Mouse (Mus musculus) c-Kit-positive CD71-positive TER-119-negative erythroid progenitor cells, embryonic 14.5 days (primary cell): ENCODE data around the gene Zp1.

Source experiments
- DNase-seq: peaks from one replicate; pipeline ENCODE4 v3.0.0-alpha.2; 2013; ENCODE audit warnings: low read depth

Gene Zp1

DNA sequence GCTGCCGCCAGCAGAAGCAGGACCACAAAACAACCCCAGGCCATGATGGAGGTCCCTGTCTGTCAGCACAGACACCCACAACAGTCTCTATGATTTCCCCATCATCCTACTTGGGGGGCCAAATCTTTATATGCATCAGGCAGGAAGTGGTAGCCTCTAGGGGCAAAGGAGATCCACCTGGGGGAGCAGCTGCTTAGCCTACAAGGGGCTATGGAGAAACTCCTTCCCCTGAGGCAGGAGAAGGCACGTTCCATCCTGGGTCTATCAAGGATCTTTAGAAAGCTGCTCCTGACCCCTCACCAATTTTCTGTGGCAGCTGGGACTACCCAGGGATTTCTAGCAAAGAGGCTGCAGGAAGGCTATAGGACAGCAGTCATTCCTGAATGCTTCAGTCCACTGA lies at the start of gene Zp1:
TSS of gene Zp1 (minus strand) at position 101 of the 400 bp plus-strand sequence.
- no peak for DNase-seq

DNA sequence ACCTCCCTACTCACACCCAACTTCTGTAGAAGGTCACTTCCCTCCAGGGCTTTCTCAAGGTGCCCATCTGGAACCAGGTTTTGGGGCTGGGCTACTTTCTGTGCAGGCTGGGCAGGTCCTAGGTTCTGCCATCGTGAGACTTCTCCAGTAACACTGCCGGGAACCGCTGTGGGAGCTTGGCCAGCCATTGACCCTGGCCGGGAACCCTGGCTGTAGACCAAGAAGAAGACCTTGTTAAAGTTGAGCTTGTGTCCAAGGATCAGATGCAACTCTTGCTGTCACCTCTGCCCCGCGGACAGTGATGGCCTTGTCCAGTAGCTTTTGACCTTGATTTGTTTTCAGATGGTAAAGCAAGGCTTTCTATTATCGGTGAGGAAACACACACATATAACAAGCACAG lies 48.1 kb upstream of the Zp1 start:
- DNase-seq, result no peak

DNA sequence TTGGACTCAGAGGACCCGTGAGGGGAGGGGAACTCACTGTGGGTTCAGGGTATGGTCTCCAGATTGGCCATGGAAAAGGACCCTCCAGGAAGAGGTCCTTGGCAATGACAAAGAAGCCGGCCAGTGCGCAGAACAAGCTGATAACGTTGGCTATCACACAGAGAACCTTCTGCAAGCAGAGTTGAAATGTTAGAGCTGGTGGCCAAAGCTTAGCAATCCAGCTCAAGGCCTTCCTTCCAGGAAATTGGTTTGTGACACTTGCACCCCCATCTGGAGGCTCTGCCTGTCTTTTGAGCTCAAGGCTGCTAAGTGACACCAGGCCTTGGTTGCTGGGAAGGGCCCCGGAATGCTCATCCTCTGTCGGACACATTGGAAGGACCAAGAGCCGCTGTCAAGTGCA lies 45.3 kb upstream of the Zp1 start:
- DNase-seq, result no peak

DNA sequence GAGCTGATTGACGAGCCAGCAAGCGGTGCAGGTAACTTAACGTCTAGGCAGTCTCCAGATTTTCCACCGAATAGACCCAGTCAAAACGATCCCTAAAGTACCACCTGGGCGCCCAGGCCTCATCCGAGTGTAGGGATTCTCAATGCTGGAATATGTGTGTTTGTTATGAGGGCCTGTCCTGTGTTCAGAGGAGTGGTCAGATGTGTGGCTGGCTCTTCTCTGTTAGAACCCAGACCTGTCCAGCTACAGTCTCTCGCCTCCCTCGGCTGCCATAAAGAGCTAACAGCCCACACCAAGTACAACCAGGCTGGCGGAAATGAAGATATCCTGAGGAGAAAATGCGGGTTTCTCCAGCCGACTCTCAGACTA lies 39.5 kb upstream of the Zp1 start:
- DNase-seq, result no peak

DNA sequence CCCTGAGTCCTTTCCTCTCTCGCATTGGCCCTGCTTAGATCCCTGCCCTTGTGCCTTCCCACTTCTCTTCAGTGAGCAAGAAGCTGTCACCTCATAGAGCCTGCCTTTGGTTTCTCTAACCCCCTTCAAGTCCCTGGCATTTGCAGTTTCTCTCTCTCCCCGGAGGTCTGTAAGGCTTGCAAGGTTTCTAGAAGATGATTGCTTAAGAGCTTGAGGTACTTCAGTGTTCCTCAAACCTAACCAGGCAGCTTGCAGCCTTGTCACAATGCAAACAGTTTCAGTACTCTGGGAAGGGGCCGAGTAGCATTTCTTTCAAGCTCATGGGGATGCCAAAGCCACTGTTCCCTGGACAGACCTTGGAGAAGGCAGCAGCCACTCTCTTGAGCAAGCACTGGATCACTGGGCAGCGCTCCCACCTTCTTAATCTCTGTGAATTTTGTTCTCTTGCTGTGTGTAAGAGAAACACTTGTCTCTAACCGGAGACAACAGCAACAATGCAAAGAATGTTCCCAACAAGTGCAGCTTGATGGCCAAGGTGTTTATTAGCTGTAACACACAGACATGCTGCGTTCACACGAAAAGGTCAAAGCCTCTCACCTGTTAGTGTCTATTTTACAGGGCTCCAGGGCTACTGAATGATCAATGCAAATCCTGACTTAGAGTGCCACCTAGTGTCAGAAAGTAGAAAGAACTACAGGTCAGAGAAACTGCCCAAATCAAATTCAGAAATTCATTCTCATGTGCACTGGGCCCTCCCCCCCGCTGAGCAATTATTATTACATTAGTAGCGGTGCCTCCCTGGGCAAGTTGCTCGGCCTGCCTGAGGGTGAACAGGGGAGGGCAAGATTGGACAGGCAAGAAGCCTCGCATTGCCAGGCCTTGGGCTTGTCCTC lies 38.9 kb upstream of the Zp1 start:
- no peak for DNase-seq

DNA sequence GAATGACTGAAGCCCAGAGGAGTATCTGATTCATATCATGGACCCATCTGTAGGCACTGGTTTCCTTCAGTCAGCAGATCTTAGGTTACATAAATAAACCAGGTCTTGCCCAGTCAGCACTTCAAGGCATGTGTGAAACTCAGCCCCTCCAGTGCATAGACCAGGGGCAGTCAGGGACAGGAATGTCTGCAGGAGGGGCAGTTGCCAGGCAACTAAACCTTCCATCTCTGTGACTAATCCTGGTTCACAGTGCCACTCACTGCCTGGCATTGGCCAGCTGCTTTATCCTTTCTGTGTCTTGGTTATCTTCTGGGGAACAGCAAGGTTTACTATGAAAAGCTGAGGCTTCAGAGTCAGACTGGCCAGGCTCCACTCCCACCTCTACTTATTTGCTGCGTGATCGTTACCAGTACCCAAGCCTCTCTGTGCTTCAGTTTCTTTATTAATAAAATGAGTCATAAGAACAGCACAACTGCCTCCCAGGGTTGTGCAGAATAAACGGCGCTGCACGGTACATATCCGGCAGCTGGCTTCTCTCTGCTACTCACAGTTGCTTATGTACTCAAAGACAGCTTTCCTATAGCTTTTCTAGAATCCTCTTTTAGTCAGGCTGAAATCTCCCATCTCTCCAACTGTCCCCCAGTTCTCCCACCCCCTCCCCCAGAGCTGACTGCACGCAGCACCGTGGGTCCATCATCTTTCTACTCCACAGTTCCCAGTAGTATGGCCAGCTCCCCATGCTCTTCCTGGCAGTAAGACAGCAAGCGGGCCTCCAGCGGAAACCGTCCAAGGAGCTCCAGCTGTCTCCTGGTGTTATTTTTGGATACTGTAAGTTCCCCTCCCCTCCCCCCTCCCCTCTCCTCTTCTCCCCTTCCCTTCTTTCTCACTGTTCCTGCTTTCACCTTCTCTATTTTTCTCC lies 31.8 kb upstream of the Zp1 start:
- DNase-seq, result no peak

DNA sequence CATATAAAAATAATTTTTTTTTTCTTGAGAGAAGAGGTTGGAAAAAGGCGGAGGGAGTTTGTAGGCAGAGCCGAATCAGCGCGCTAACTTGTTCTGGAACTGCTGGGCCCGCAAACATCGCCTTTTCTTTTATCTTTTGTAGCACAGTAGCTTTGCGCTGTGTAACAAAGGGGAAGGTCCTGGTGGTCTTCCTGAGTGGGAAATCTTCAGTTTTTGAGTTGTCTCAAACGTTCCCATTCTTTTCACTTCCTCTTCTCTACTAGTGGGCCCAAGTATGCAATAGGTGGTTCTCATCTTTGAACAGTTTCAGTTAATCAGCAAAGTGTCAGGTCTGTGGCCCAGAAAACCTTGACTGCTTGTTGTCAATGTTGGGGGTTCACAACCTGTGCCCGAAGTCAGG lies 29.1 kb upstream of the Zp1 start:
- no peak for DNase-seq

DNA sequence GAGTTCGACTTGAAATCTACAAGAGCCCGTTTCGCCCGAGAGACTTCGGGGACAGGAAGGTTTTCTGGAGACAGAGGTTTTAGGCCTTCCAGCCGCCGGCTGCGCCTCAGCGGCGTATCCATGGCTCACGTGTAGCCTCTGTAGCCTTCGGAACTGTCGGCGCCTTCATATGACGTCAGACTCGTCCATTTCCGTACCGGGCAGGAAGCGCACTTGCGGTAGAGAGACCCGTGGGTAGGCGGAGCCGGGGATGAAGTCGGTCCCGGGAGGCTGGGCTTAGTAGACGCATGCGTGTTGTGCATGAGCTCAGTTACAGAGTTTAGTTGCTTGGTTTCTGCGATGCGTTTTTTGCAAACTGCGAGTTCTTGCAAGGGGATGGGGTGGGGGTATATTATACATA lies 28.7 kb upstream of the Zp1 start, which contains the start of gene Ccdc86:
TSS of gene Ccdc86 (minus strand) at position 155 of the 400 bp plus-strand sequence.
- DNase-seq, result peak; percentile 99

DNA sequence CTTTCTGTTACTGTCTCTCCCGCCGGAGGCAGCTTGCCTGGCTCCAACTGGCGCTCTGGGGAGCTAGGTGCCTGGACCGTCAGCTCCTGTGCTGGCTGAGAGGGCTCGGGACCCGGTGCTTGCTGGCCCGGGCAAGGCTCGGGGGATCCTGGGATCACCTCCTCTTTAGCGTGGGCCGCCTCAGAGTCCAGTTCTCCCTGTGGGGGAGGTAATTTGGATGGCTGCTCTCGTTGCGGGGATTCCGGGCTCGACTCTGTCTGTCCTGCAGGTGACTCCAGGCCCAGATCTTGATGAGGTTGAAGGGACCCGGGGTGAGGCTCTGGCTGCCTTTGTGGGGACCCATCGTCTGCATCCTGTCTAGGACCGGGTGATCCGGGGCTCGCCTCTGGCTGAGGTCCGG lies 28.0 kb upstream of the Zp1 start:
- DNase-seq, result no peak

DNA sequence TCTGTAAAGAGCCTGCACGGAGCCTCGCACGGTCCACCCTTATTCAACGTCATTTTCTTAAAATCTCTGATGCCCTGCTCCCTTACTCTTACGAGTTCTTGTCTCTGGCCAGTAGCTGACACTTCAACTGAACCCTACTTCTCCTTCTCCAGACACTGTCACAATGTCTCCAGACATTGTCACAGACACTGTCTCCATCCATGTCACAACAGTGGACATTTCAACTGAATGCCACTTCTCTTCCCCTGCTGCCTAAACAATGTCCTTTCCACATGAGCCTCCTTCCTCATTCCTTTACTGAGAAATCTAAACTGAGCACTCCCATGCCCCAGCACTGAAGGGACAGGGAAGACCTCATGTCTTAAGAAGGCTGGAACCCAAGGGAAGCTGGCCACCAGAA lies 26.8 kb upstream of the Zp1 start:
- DNase-seq, result no peak

DNA sequence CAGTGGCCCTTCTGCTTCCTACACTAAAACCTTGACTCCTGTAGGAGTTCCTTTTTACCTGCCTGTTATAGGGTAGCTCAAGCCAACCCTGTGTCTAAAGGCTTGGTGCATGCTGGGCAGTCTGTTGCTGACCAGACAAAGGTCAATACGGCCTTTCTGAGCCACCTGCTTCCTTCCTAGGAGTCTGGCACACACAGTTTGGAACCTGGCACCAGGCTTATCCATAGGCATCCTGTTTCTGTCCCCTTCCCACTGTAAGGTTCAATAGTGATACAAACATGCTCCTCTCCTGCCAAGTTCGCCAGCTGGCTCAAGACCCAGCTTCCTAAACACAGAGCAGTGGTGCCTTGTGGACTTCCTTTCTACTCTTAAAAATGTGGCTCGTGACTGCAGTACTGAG lies 26.1 kb upstream of the Zp1 start:
- DNase-seq, result no peak

DNA sequence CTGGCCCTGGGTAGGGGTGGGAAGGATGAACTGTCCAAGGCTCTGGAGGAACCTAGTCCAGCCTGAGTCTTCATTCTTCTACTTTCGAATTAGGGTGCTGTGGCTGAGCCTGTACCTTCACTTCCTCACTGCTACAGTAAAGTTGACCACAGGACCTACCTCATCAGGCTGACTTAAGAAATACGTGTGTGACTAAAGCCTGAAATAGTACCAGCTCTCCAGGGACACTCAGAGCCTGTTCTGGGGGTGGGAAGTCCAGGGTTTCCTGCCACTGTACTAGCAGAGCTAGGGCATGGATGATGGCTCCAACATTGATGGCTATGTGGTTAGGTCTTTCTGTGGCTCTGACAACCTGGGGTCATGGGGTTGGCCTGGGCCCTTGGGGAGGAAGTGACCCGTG lies 23.5 kb upstream of the Zp1 start:
- DNase-seq, result no peak

DNA sequence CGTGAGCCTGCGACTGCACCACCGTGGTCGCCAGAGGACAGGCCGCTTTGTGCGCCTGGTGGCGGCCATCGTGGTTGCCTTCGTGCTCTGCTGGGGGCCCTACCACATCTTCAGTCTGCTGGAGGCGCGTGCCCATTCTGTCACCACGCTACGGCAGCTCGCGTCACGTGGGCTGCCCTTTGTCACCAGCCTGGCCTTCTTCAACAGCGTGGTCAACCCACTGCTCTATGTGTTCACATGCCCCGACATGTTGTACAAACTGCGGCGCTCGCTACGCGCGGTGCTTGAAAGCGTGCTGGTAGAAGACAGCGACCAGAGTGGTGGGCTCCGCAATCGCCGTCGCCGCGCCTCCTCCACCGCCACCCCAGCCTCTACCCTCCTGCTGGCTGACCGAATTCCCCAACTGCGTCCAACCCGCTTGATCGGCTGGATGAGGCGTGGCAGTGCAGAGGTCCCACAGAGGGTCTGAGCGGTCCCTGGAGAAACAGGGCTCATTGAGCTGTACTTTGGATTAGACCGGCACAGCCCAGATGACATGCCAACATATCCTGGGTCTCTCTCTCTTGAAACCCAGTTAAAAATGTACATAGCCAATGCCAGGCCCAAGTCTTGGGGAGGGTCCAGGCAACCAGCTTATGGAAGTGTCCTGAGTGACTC lies 20.5 kb upstream of the Zp1 start:
- DNase-seq, result no peak

DNA sequence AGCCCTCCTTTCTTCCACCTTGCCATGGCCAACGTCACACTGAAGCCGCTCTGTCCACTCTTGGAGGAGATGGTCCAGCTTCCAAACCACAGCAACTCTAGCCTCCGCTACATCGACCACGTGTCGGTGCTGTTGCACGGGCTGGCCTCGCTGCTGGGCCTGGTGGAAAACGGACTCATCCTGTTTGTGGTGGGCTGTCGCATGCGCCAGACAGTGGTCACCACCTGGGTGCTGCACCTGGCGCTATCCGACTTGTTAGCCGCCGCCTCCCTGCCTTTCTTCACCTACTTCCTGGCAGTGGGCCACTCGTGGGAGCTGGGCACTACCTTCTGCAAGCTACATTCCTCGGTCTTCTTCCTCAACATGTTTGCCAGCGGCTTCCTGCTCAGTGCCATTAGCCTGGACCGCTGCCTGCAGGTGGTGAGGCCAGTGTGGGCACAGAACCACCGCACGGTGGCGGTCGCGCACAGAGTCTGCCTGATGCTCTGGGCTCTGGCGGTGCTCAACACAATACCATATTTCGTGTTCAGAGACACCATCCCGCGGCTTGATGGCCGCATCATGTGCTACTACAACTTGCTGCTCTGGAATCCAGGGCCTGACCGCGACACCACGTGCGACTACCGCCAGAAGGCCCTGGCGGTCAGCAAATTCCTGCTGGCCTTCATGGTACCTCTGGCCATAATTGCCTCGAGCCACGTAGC lies 19.8 kb upstream of the Zp1 start:
- DNase-seq, result peak; percentile 61

DNA sequence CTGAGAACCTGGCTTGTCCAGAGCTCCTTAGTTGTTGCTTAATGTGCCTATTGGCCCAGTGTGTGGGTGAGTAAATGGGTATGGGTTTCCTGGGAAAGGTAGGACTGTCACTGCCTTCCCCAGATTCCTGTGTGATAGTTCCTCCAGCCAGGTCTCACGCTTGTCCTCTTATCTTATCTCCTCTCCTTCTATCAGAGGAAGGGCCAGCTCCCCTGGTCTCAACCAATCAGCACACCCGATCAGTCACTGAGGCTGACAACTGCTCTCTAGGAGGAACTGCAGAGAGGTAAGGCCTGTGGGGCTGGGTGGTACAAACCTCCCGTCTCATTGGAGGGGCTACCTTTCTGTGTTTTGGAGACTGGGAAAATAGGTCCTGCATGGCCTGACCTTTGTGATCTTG lies 18.3 kb upstream of the Zp1 start:
- DNase-seq, result no peak

DNA sequence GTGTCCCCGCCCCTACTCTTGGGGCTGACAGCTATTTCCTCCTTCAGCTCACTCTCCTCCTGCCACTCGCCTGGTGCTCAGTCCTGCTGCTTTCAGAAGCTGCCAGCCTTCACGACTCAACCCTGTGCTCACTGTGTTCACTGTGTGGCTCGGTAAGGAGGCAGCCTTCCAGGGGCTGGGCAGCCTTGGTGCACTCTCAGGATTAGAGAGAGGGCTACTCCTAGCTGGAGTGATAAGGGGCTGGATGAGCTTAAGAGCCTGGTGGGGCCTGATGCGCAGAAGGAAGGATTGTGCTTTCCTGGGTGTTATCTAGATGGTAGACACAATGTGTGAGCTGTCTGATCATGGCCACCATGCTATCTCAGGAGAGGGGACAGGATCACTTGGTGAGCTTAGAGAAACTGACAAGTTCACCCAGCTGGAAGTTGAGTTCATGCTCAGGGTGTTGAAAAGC lies 16.7 kb upstream of the Zp1 start, which contains the start of gene Ptgdr2:
TSS of gene Ptgdr2 (plus strand) at position 51 of the 454 bp plus-strand sequence.
- peak; percentile 51 for DNase-seq

DNA sequence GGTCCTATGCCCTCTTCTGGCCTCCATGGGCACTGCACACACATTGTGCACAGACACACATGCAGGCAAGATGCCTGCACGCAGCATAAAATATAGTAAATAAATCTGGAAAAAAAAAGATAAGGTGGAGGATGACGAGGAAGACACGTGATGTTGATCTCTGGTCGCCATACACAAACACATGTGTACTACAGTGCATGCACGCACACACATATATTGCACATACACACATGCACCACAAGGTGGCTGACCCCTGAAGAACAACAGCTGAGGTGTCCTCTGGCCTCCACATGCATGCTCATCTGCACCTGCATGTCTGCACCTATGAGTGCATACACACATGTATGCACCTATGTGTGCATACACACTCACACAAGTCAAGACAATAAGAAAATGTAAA lies 15.6 kb upstream of the Zp1 start:
- no peak for DNase-seq

DNA sequence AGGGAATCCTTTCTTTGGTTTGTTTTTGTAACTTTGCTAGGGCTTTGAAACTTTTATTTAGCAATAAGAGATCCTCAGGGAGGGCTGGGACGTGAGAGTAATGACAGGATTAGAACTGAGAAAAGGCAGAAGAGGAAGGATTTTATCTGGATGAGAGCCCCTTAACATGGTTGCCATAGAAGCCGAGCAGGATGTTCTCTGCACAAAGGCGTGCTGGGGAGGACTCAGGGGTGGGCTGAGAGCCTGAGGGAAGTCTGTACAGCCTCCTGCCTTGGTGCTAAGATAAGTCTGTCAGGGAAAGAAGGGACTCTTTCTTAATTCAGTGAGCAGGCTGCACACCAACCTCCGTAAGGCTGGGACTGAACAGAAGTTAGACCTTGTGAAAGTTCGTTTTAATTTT lies 14.6 kb upstream of the Zp1 start:
- DNase-seq, result no peak

DNA sequence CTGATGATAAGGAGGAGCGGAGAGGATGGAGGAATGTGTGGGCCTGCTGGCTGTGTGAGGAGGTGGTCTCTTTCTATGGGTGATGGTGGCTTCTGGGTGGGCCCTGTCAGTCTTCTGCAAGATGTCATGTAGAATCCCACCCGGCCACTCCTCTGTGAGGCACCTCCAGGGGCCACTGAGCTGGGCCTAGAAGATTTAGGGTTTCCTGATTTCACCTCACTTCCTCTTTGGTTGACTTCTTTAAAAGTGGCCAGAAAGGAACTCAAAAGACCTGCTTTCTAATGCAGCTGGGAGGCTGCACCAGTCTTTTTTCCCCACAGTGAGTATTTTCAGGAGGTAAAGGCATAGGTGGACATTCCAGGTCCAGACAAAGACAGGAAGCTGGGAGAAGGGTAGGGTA lies 10.2 kb upstream of the Zp1 start:
- DNase-seq, result no peak

DNA sequence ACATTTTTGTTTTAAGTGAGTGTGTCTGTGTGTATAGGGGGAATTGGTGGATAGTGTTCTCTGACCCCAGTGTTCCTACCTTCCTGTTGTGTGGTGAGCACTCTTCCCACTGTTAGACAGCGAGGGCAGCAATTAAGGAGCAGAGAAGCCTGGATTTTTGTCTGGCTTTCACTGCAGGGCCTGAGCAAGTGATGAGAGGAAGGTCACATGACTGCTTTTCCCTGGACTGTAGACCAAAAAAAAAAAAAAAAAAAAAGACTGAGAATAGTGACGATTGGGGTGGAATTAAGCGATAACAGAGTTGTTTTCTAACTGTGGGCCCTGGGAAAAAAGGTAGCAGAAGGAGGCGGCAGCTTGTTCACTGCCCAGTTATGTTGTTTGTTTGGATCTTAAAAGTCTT lies 6.2 kb upstream of the Zp1 start:
- DNase-seq, result no peak

DNA sequence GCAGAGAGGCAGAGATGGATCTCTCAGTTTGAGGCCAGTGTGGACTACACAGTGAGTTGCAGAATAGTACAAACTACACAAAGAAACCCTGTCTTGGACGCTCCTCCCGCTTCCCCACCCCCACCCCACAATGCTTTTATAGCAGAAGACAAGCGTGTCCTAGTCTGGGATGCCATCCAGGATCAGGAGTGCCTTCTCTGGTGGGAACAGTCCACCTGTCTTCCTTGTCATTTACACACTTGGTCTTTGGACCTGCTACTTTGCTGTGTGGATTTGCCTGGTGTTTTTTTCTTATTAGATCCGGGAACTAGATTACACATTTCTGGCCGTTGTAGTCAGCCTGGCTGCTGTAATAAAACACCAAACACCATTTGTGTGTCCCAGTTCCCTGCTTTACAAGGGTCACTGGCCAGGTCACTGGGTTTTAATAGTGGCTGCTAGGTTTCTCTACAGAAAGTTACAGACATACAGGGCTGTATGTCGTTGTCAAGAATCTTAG lies 5.7 kb upstream of the Zp1 start:
- no peak for DNase-seq

DNA sequence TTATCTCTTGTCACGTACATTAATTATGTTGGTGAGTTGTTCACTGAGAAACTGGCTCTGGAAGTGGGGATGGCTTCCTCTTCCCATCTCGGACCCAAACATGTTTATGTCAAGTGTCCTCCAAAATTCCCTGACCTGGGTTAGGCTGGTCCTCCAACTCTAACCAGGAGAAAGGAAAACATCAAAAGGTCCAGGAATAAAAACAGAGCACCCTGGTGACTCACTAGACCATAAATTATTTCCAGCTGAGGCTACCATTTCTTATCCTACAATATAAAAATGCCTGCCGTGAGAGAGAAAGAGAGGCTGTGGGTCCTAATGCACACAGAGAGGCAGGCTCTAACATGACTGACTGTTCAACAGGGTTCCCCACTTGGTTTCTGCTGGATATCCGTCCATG lies 3.8 kb upstream of the Zp1 start:
- no peak for DNase-seq
